Mouse (Mus musculus) hindbrain, embryonic 11.5 days (tissue): Measurements from ENCODE around the gene Slfn5. TPM values are rescaled to one million over a fixed set of nuclear protein-coding genes. Genes with fewer than 3 reads are reported as not detected.

Source experiments
- polyA plus RNA-seq: library from polyadenylated mRNA; unstranded; fragments of >200 nt; fragmentation: Nextera tagmentation; extraction: Ambion mirVana; gene quantifications from 2 replicates; pipeline ENCODE4 v1.2.1, GENCODE M21; 2014

Gene Slfn5
- polyA plus RNA-seq, 1 experiment from 2014 or later, result 1.3 TPM

Other genes starting within 250 kb of the Slfn5 start
- 0.49 and 0.69 TPM in 2 replicates for gene Cct6b, start 187.0 kb upstream of the Slfn5 start, polyA plus RNA-seq
- 39.2 and 42.6 TPM in 2 replicates for gene Zfp830, start 187.0 kb upstream of the Slfn5 start, polyA plus RNA-seq
- gene Lig3, start 170.2 kb upstream of the Slfn5 start, polyA plus RNA-seq, result 38.0 and 48.0 TPM in 2 replicates
- 6.3 and 8.8 TPM in 2 replicates for gene Rffl, start 80.1 kb upstream of the Slfn5 start, polyA plus RNA-seq
- gene Rad51d, start 60.7 kb upstream of the Slfn5 start, polyA plus RNA-seq, result 14.6 and 15.7 TPM in 2 replicates
- 0.09 and 0.22 TPM in 2 replicates for gene Fndc8, start 59.2 kb upstream of the Slfn5 start, polyA plus RNA-seq
- gene Nle1, start 42.9 kb upstream of the Slfn5 start, polyA plus RNA-seq, result 19.8 and 22.9 TPM in 2 replicates
- gene Unc45b, start 40.8 kb upstream of the Slfn5 start, polyA plus RNA-seq, result 0.42 and 0.45 TPM in 2 replicates
- 9.7 and 10.1 TPM in 2 replicates for gene Slfn9, start 40.5 kb downstream of the Slfn5 start, polyA plus RNA-seq
- 0.28 TPM in 2 replicates for gene Slfn8, start 69.5 kb downstream of the Slfn5 start, polyA plus RNA-seq
- gene Slfn2, start 113.8 kb downstream of the Slfn5 start, polyA plus RNA-seq, result 1.5 and 1.6 TPM in 2 replicates
- not detected in 2 replicates for gene Slfn1, start 165.5 kb downstream of the Slfn5 start, polyA plus RNA-seq
- not detected in 2 replicates for gene Slfn4, start 223.8 kb downstream of the Slfn5 start, polyA plus RNA-seq
- 0.26 and 0.50 TPM in 2 replicates for gene Slfn3, start 240.0 kb downstream of the Slfn5 start, polyA plus RNA-seq